Mouse (Mus musculus): ENCODE results near the gene Hfe. TPM values are rescaled to one million over a fixed set of nuclear protein-coding genes. Genes with fewer than 3 reads are reported as not detected.
"Not testable (repeated sequence)": the region's sequence is repeated elsewhere in the genome, so short reads cannot be mapped to it uniquely, and the experiment has no call there.

The Hfe gene
- polyA plus RNA-seq, 1 experiment from 2014 or later = 6.6 TPM

GRCm38 (mm10) chr13:23729706-23730105, 19.1 kb upstream of the Hfe start:
- H3K4me3 ChIP-seq (replicated peaks) = no peak overlapping the region

DNA sequence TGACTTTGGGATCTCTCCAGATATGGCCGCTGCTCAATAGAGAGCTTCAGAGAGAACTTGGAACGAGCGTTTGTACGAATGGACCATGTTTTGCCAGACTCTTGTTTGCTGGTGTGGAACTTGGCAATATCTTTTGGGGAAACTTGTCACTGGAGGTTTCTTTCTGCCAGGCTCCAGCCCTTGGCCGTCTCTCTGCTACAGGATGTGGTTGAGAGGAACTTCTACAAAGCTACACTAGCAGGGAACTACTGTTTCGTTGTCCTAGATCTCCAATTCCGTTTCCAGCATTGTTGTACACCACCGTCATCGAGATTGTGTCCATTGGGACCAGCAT, 18.5 kb upstream of the Hfe start:
- Histone ChIP-seq H3K4me2 (peak overlapping the region; percentile 35; the same call in 1 of the 2 replicates), H3K9ac (0 out of 2 replicates have a peak overlapping the region, but pooled peaks have one; percentile 9), H3K27ac (peak overlapping the region; percentile 10; the same call in 1 of the 2 replicates), H3K36me3 (no peaks in the 10 kb centered on the region), H3K9me3 (replicated peaks) (no peaks in the 10 kb centered on the region), H3K4me3 (replicated peaks) (no peak overlapping the region), H3K4me1 (replicated peaks) (peaks cover 49% of the 10 kb centered on the region), H3K27me3 (no peaks in the 10 kb centered on the region)
- ATAC-seq (ENCODE audit: low read depth) (no peak), DNase-seq (no peak)
- 49% methylated on average over 9 of the region's 9 CpGs for WGBS (ENCODE audit: insufficient replicate concordance)

More at GRCm38 (mm10) chr13:23729706-23730105, 19.1 kb upstream of the Hfe start:
- Histone ChIP-seq H3K27ac (peak overlapping the region; percentile 21; the same call in 1 of the 2 replicates), H3K27me3 (no peaks in the 10 kb centered on the region), H3K4me1 (replicated peaks) (peaks cover 43% of the 10 kb centered on the region), H3K9me3 (replicated peaks) (no peaks in the 10 kb centered on the region), H3K4me2 (no peak overlapping the region), H3K9ac (peak overlapping the region; percentile 9; the same call in 1 of the 2 replicates), H3K36me3 (no peaks in the 10 kb centered on the region)
- ATAC-seq (ENCODE audit: low read depth) = peak; percentile 5; the same call in 1 of the 2 replicates
- 81% methylated on average over 5 of the region's 5 CpGs for WGBS (ENCODE audit: insufficient replicate concordance)
- DNase-seq = no peak

GRCm38 (mm10) chr13:23728472-23729191, 18.0 kb upstream of the Hfe start:
- ATAC-seq (ENCODE audit: low read depth) (no peak), DNase-seq (no peak)
- H3K27ac ChIP-seq = peak overlapping the region; percentile 10
- H3K4me1 ChIP-seq (replicated peaks) = peaks cover 54% of the 10 kb centered on the region
- H3K9ac ChIP-seq = peak overlapping the region; percentile 46; the same call in 1 of the 2 replicates
- no peaks in the 10 kb centered on the region for H3K9me3 ChIP-seq (replicated peaks)
- no peaks in the 10 kb centered on the region for H3K27me3 ChIP-seq
- H3K4me2 ChIP-seq = peak overlapping the region; percentile 35
- no peaks in the 10 kb centered on the region for H3K36me3 ChIP-seq
- no peak overlapping the region for H3K4me3 ChIP-seq (replicated peaks)
- 48% methylated on average over 18 of the region's 18 CpGs for WGBS (ENCODE audit: insufficient replicate concordance)

DNA sequence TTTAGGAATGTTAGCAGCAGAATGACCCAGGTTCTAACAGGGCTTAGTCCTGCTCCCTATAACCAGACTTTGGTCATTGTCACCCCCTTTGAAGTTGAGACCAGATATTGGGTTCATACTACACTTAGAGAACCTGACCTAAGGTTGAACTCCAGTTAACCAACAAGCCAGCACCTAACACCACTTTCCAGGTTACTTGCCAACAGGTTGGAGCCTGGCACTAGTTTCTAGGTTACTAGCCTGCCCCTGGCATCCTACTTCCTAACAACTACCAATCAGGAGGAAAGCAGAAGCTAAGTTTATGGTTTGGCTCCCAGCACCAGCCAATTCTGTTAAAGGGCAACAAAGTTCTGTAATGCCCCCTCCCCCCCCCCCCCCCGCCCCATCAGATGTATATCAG, 14.6 kb upstream of the Hfe start:
- no peak for ATAC-seq (ENCODE audit: low read depth)
- H3K4me2 ChIP-seq = no peak overlapping the region
- no peaks in the 10 kb centered on the region for H3K9me3 ChIP-seq (replicated peaks)
- H3K4me3 ChIP-seq (replicated peaks) = no peak overlapping the region
- no peak overlapping the region for H3K27ac ChIP-seq
- H3K9ac ChIP-seq = no peak overlapping the region
- H3K4me1 ChIP-seq (replicated peaks) = peaks cover 54% of the 10 kb centered on the region
- no peak for DNase-seq
- WGBS (ENCODE audit: insufficient replicate concordance) = 14% methylated on average over 1 of the region's 1 CpGs
- H3K36me3 ChIP-seq = no peaks in the 10 kb centered on the region
- H3K27me3 ChIP-seq = no peaks in the 10 kb centered on the region

- no peaks in the 10 kb centered on the region for H3K36me3 ChIP-seq
- peaks cover 46% of the 10 kb centered on the region for H3K4me1 ChIP-seq (replicated peaks)
- no peak overlapping the region for H3K4me3 ChIP-seq (replicated peaks)
- no peak overlapping the region for H3K4me2 ChIP-seq
- peak; percentile 66 for ATAC-seq (ENCODE audit: low read depth)
- no peak overlapping the region for H3K27ac ChIP-seq
- H3K27me3 ChIP-seq = no peaks in the 10 kb centered on the region
- no peaks in the 10 kb centered on the region for H3K9me3 ChIP-seq (replicated peaks)
- no peak for DNase-seq
- 49% methylated on average over 4 of the region's 4 CpGs for WGBS (ENCODE audit: insufficient replicate concordance)
- H3K9ac ChIP-seq = peak overlapping the region; percentile 17; the same call in 1 of the 2 replicates
These were observed 13.6 kb upstream of the Hfe start for GRCm38 (mm10) chr13:23724239-23724638.

DNA sequence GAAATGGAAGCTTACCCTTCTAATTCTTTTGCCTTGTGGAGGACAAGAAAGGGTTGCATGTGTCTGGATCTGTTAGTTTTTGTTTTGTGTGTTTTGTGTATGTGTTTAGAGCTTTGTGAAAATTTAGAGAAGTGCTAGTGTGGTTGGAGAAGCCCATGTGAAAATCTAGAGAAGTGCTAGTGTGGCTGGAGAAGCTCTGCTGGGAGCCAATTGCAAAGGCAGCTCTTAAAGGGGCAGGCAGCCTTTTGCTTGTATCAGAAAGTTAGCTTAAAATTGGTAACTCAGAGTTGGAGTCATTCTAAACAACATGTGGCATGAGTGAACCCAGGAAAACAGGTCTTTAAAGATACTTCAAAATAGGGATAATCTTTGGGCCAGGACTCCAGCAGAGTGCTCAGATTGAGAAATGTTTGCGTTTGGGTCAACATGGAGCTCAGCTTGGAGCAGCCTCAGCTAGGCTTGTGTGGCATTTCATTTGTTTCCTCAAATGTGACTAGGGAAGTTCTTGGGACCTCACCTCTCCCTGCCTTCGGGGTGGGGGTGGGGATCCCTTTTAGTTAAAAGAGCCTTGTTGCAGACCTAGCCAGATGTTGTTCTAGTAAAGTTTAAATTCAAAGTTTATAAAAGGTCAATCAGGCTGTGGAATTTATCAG, 7.1 kb upstream of the Hfe start:
- not testable (repeated sequence) for H3K4me2 ChIP-seq; H3K36me3 ChIP-seq; H3K9me3 ChIP-seq (replicated peaks); H3K4me3 ChIP-seq (replicated peaks); DNase-seq; ATAC-seq (ENCODE audit: low read depth); H3K4me1 ChIP-seq (replicated peaks); H3K9ac ChIP-seq; H3K27me3 ChIP-seq
- H3K27ac ChIP-seq = peak overlapping the region; percentile 5; the same call in 1 of the 2 replicates
- WGBS (ENCODE audit: insufficient replicate concordance) = 12% methylated on average over 2 of the region's 2 CpGs

- H3K36me3 ChIP-seq = no peaks in the 10 kb centered on the region
- no peak overlapping the region for H3K4me3 ChIP-seq (replicated peaks)
- 0 out of 2 replicates have a peak, but pooled peaks cover 4% of the 10 kb centered on the region for H3K4me1 ChIP-seq (replicated peaks)
- H3K27me3 ChIP-seq = no peaks in the 10 kb centered on the region
- 49% methylated on average over 11 of the region's 11 CpGs for WGBS (ENCODE audit: insufficient replicate concordance)
- DNase-seq = no peak
- ATAC-seq (ENCODE audit: low read depth) = no peak
- no peaks in the 10 kb centered on the region for H3K9me3 ChIP-seq (replicated peaks)
- peak overlapping the region; percentile 5; the same call in 1 of the 2 replicates for H3K27ac ChIP-seq
- no peak overlapping the region for H3K9ac ChIP-seq
- no peak overlapping the region for H3K4me2 ChIP-seq
These were observed 6.5 kb upstream of the Hfe start for GRCm38 (mm10) chr13:23717176-23717575.

DNA sequence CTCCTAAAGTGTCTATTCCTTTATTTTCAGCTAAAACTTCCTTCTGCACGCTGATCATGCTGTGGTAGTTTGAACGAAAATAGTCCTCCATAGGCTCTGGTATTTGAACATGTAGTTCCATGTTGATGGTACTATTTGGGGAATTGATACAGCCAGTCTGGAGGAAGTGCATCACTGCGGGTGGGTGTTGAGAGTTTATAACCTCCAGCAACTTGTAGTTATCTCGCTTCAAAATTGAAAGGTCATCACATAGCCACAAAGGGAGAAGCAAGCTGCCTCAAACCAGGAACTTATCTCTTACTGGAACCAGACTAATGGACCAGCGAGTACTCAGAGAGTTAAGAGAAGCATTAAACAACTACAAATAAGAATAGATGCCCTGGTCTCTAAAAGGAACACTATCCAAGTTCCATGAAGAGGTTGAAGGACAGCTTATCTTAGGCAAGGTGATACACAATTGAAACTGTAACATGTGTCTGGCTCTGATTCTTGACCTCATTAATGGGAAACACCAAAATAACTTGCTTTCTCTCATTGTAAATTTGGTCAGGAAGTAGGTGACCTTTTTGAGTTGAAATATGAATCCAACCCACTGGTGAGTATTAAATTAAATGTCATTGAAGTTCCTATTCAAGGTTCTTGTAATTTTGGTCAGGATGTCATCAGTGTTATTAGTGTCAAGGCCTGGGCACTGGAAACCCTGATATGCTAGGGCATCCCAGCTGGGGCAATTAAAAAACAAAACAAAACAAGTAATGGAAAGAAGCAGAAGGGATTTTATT, 5.8 kb upstream of the Hfe start:
- Histone ChIP-seq H3K4me3 (replicated peaks) (no peak overlapping the region), H3K36me3 (no peaks in the 10 kb centered on the region), H3K4me1 (replicated peaks) (0 out of 2 replicates have a peak, but pooled peaks cover 4% of the 10 kb centered on the region), H3K9ac (no peak overlapping the region), H3K9me3 (replicated peaks) (no peaks in the 10 kb centered on the region), H3K27me3 (peaks cover 3% of the 10 kb centered on the region; the same call in 1 of the 2 replicates), H3K27ac (no peak overlapping the region), H3K4me2 (no peak overlapping the region)
- ATAC-seq (ENCODE audit: low read depth) = no peak
- no peak for DNase-seq
- WGBS (ENCODE audit: insufficient replicate concordance) = 27% methylated on average over 5 of the region's 5 CpGs

DNA sequence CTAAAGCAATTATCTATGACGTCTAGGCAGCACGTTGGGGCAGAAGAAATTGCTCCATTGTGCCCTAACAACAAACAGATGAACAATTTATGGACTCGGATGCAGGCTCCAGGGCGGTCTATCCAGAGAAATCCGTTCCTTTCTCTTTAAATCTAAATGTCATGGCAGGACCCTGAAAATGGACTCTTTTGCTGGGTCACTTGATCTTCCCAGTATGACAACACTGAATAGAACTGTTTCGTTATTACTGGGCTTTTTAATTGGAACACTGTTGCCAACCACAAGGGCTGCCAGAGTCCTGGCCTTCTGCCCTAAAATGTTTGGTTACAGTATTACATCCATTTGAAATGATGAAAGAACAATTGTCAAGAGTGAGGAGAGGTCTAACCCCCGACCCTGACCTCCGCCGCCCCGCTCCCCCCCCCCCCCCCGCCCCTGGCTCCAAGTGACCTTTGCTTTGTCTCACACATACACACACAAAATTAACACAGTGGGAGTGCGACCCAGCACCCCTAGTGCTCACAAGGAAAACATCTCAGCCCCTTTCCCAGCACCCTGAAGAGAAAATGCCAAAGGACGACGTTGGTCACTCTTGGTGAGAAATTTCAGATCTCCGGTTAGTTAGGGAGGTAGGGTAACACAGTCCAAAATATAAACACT, 810 bp downstream of the Hfe start:
- 35% methylated on average over 15 of the region's 15 CpGs for WGBS (ENCODE audit: insufficient replicate concordance)
- no peak for DNase-seq
- peak overlapping the region; percentile 69 for H3K9ac ChIP-seq
- peak overlapping the region; percentile 72 for H3K4me2 ChIP-seq
- H3K4me1 ChIP-seq (replicated peaks) = peaks cover 24% of the 10 kb centered on the region
- peaks cover 25% of the 10 kb centered on the region for H3K27me3 ChIP-seq
- no peak for ATAC-seq (ENCODE audit: low read depth)
- H3K9me3 ChIP-seq (replicated peaks) = no peaks in the 10 kb centered on the region
- H3K27ac ChIP-seq = peak overlapping the region; percentile 63
- H3K4me3 ChIP-seq (replicated peaks) = peak overlapping the region; percentile 60
- no peaks in the 10 kb centered on the region for H3K36me3 ChIP-seq

DNA sequence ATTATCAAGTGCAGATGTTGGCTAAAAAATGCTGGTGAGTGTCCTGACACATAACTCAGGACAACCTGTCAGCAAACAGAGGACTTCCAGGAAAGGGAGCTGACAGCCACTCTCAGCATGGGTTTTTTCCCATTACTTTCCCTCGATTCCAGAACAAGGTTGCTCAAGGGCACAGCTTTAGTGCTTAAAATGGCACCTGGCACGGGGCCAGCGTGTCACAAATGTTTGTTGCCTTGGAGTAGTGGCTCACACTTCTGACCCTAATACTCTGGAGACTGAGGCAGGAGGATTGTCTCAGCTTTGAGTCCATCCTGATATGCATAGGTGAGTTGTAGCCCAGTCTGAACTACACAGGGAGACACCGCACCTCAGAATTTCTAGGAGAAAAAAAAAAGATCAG, 2.0 kb downstream of the Hfe start:
- 63% methylated on average over 4 of the region's 4 CpGs for WGBS (ENCODE audit: insufficient replicate concordance)
- Histone ChIP-seq H3K27ac (no peak overlapping the region), H3K27me3 (peaks cover 25% of the 10 kb centered on the region), H3K9ac (no peak overlapping the region), H3K4me3 (replicated peaks) (no peak overlapping the region), H3K9me3 (replicated peaks) (no peaks in the 10 kb centered on the region), H3K4me2 (no peak overlapping the region), H3K4me1 (replicated peaks) (peaks cover 24% of the 10 kb centered on the region), H3K36me3 (no peaks in the 10 kb centered on the region)
- ATAC-seq (ENCODE audit: low read depth) (no peak), DNase-seq (no peak)

GRCm38 (mm10) chr13:23708041-23708440, 2.6 kb downstream of the Hfe start:
- no peak for ATAC-seq (ENCODE audit: low read depth)
- H3K27ac ChIP-seq = no peak overlapping the region
- no peak for DNase-seq
- peaks cover 25% of the 10 kb centered on the region for H3K27me3 ChIP-seq
- H3K36me3 ChIP-seq = no peaks in the 10 kb centered on the region
- H3K9me3 ChIP-seq (replicated peaks) = no peaks in the 10 kb centered on the region
- peaks cover 26% of the 10 kb centered on the region for H3K4me1 ChIP-seq (replicated peaks)
- H3K4me3 ChIP-seq (replicated peaks) = no peak overlapping the region
- no peak overlapping the region for H3K9ac ChIP-seq
- WGBS (ENCODE audit: insufficient replicate concordance) = 72% methylated on average over 4 of the region's 4 CpGs
- H3K4me2 ChIP-seq = no peak overlapping the region

All from liver, embryonic 13.5 days (tissue).